Mouse (Mus musculus) testis, adult 2 months (tissue): ENCODE results near the gene Pfkfb3.

Experiments used
- CTCF ChIP-seq: fragments of 200-500 bp; IDR thresholded peaks from 2 replicates; pipeline ENCODE4 v1.5.1; 2012; ENCODE audit warnings: low read depth, mild to moderate bottlenecking, inconsistent platforms, low read length, moderate library complexity; ENCODE audit not compliant: control insufficient read depth, insufficient read depth, insufficient replicate concordance
- POLR2A ChIP-seq: fragments of 200-500 bp; IDR thresholded peaks from 2 replicates; pipeline ENCODE4 v1.6.1; 2012; ENCODE audit warnings: low read depth, mild to moderate bottlenecking, inconsistent platforms, low read length, moderate library complexity; ENCODE audit not compliant: control insufficient read depth

DNA sequence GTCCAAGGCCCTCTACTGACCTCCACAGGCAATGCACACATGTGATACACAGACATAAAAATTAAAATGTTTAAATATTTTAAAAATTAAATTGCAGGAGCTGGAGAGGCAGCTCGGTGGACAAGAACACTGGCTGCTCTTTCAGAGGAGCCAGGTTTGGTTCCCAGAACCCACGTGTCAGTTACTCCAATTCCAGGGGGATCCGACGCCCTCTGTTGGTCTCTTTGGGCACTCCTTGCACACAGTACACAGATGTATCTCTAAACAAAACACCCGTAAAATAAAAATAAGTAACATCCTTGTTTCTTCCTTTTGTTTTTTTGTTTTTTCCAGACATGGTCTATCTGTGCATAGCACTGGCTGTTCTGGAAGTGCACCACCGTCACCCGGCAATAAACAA lies 10.7 kb downstream of the Pfkfb3 start:
- no peak for TF ChIP-seq CTCF
- no peak for TF ChIP-seq POLR2A
